Mouse (Mus musculus): ENCODE data around the gene Cd8b1.

GRCm38 (mm10) chr6:71307486-71307885, 15.1 kb upstream of the Cd8b1 start:
- no peak for TF ChIP-seq CTCF (IDR thresholded peaks at IDR 0.05; ENCODE audit: insufficient read depth, low read depth, low read length)
- TF ChIP-seq POLR2A (IDR thresholded peaks at IDR 0.05; ENCODE audit: insufficient read depth, low read depth, low read length): no peak
